Mouse (Mus musculus) limb, embryonic 10.5 days (tissue): ENCODE measurements around the gene Minpp1. TPM values are rescaled to one million over a fixed set of nuclear protein-coding genes. Genes with fewer than 3 reads are reported as not detected.

Experiments used
- DNase-seq: peaks from one replicate; pipeline ENCODE4 v3.0.0-alpha.2; 2017; ENCODE audit warnings: low spot score
- H3K27ac ChIP-seq: fragments of 300-500 bp; sonication (generic); 2 replicates; pipeline ENCODE4 v1.5.1; 2016; ENCODE audit warnings: mild to moderate bottlenecking
- H3K27me3 ChIP-seq: fragments of 300-500 bp; sonication (generic); 2 replicates; pipeline ENCODE4 v1.6.1; 2016; ENCODE audit warnings: low read depth, mild to moderate bottlenecking; ENCODE audit not compliant: poor library complexity, severe bottlenecking
- H3K36me3 ChIP-seq: fragments of 300-500 bp; sonication (generic); 2 replicates; pipeline ENCODE4 v1.6.1; 2016; ENCODE audit warnings: mild to moderate bottlenecking, moderate library complexity
- H3K4me1 ChIP-seq: fragments of 300-500 bp; sonication (generic); 2 replicates; pipeline ENCODE4 v1.6.1; 2016
- H3K4me3 ChIP-seq: fragments of 300-500 bp; sonication (generic); 2 replicates; pipeline ENCODE4 v1.5.1; 2016; ENCODE audit warnings: mild to moderate bottlenecking, moderate library complexity
- H3K9me3 ChIP-seq: fragments of 300-500 bp; sonication (generic); replicated peaks from 2 replicates; pipeline ENCODE4 v1.6.1; 2016; ENCODE audit warnings: mild to moderate bottlenecking
- WGBS: fragments of 180-500 bp; shearing (Covaris S2); methylation state at CpG from one replicate; pipeline ENCODE4 v1.1.7; 2016; 5-methylcytosine and 5-hydroxymethylcytosine counted together
- polyA plus RNA-seq: library from polyadenylated mRNA; unstranded; fragments of >200 nt; fragmentation: Nextera tagmentation; extraction: Ambion mirVana; gene quantifications from 2 replicates; pipeline ENCODE4 v1.2.1, GENCODE M21; 2016

The Minpp1 gene
- polyA plus RNA-seq, 1 experiment from 2014 or later = 76.4 TPM

- no peak for DNase-seq
- Histone ChIP-seq H3K9me3 (no peaks in the 10 kb centered on the region), H3K4me3 (no peak overlapping the region), H3K27ac (no peak overlapping the region), H3K27me3 (no peaks in the 10 kb centered on the region), H3K4me1 (peaks cover 26% of the 10 kb centered on the region), H3K36me3 (peaks cover 15% of the 10 kb centered on the region)
- WGBS = 89% methylated on average over 3 of the region's 3 CpGs
Observed at GRCm38 (mm10) chr19:32521446-32521845, 35.9 kb downstream of the Minpp1 start.

DNA sequence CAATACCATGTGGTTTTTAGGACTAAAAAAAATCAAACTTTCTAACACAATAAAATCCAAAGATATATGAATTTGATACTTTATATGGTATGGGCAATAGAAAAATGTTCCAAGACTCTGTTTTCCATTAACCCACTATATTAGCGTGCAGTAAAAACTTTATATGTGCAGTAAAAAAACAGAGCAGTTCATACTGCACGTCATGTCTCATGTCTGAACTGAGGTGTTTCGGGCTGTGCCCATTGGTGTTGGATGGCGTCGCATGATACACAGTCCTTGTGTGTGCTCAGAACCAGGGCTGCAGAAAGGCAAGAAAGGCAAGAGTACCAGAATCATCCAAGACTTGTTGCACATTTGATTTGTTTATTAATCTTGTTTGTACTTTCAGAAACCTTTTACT is 36.7 kb downstream of the Minpp1 start:
- Histone ChIP-seq H3K9me3 (no peaks in the 10 kb centered on the region), H3K36me3 (peaks cover 7% of the 10 kb centered on the region; the same call in 1 of the 2 replicates), H3K4me3 (no peak overlapping the region), H3K27ac (no peak overlapping the region), H3K4me1 (peaks cover 26% of the 10 kb centered on the region), H3K27me3 (no peaks in the 10 kb centered on the region)
- 95% methylated on average over 5 of the region's 5 CpGs for WGBS
- no peak for DNase-seq

- peaks cover 1% of the 10 kb centered on the region; the same call in 1 of the 2 replicates for H3K36me3 ChIP-seq
- no peaks in the 10 kb centered on the region for H3K9me3 ChIP-seq
- H3K4me3 ChIP-seq = no peak overlapping the region
- H3K27me3 ChIP-seq = no peaks in the 10 kb centered on the region
- no peak for DNase-seq
- H3K27ac ChIP-seq = no peak overlapping the region
- WGBS = 85% methylated on average over 8 of the region's 8 CpGs
- peaks cover 26% of the 10 kb centered on the region for H3K4me1 ChIP-seq
Observed at GRCm38 (mm10) chr19:32522753-32523307, 37.3 kb downstream of the Minpp1 start.

DNA sequence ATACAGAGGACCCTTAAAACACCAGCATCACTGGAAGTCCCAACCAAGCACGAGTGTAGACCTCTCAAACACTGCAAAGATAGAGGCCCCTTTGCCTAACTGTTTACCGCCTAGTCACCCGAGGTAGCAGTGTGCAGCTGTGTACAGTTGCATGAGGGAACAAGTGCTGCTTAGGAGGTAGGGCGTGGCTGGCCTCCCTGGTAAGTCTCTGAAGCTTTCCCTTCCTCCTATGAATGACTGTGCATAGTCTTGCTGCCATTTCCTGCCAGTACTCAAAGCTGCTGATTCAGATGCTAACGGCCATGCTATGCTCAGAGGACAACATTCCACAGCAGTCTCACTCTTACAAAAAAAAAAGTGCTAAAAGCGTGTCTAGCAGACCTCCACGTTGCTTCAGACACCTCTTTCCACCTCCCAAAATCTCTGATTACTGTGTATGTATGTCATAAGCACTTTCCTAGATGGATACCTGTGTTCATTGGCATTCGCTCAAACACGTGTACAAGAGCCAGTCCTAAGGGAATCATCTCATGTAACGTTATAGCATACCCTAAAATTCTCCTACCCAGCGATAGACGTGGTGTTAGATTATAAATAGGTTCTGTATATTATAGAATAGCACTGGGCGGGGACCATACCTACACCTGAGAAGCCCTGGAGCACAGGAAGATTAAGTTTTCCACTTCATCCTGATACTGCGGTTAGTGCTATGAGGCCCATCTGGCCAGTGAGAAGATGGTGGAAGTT is 38.4 kb downstream of the Minpp1 start:
- 74% methylated on average over 14 of the region's 14 CpGs for WGBS
- H3K27ac ChIP-seq = peak overlapping the region; percentile 47
- no peak for DNase-seq
- H3K4me3 ChIP-seq = no peak overlapping the region
- H3K27me3 ChIP-seq = no peaks in the 10 kb centered on the region
- peaks cover 26% of the 10 kb centered on the region for H3K4me1 ChIP-seq
- H3K36me3 ChIP-seq = no peaks in the 10 kb centered on the region
- H3K9me3 ChIP-seq = no peaks in the 10 kb centered on the region

GRCm38 (mm10) chr19:32524516-32524860 is 38.9 kb downstream of the Minpp1 start:
- Histone ChIP-seq H3K27ac (peak overlapping the region; percentile 47), H3K4me1 (peaks cover 26% of the 10 kb centered on the region), H3K27me3 (no peaks in the 10 kb centered on the region), H3K9me3 (no peaks in the 10 kb centered on the region), H3K36me3 (no peaks in the 10 kb centered on the region), H3K4me3 (no peak overlapping the region)
- peak; percentile 77 for DNase-seq
- WGBS = 45% methylated on average over 3 of the region's 3 CpGs

GRCm38 (mm10) chr19:32527139-32527538 is 41.6 kb downstream of the Minpp1 start:
- no peak overlapping the region for H3K4me3 ChIP-seq
- no peak for DNase-seq
- H3K27ac ChIP-seq = no peak overlapping the region
- H3K27me3 ChIP-seq = no peaks in the 10 kb centered on the region
- no peaks in the 10 kb centered on the region for H3K9me3 ChIP-seq
- H3K36me3 ChIP-seq = no peaks in the 10 kb centered on the region
- peaks cover 26% of the 10 kb centered on the region for H3K4me1 ChIP-seq
- 92% methylated on average over 5 of the region's 5 CpGs for WGBS

DNA sequence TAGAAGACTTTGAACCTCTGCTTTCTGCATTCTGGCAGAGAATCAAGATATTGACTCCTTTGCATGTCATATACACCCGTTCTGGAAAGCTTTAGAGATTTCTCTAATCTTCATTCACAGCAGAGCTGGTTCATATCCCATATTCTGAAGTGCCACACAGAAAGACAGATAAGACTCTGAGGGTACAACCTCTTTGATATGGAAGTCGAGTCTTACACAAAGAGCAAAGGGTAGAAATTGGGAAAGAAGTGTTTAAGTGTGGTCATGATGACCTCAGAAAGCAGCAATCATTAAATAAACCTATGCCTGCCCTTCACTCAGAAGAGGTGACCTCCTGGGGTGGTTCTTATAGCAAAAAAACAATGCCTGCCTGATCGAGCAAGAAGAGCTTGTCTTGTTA is 43.2 kb downstream of the Minpp1 start:
- Histone ChIP-seq H3K27me3 (no peaks in the 10 kb centered on the region), H3K4me1 (peaks cover 17% of the 10 kb centered on the region), H3K4me3 (no peak overlapping the region), H3K36me3 (no peaks in the 10 kb centered on the region), H3K27ac (no peak overlapping the region), H3K9me3 (no peaks in the 10 kb centered on the region)
- no peak for DNase-seq
- WGBS = 82% methylated on average over 3 of the region's 3 CpGs

GRCm38 (mm10) chr19:32529252-32529942 is 43.8 kb downstream of the Minpp1 start:
- H3K27ac ChIP-seq = no peak overlapping the region
- H3K4me3 ChIP-seq = no peak overlapping the region
- H3K27me3 ChIP-seq = no peaks in the 10 kb centered on the region
- no peak for DNase-seq
- no peaks in the 10 kb centered on the region for H3K36me3 ChIP-seq
- 92% methylated on average over 11 of the region's 11 CpGs for WGBS
- no peaks in the 10 kb centered on the region for H3K9me3 ChIP-seq
- H3K4me1 ChIP-seq = peaks cover 10% of the 10 kb centered on the region

DNA sequence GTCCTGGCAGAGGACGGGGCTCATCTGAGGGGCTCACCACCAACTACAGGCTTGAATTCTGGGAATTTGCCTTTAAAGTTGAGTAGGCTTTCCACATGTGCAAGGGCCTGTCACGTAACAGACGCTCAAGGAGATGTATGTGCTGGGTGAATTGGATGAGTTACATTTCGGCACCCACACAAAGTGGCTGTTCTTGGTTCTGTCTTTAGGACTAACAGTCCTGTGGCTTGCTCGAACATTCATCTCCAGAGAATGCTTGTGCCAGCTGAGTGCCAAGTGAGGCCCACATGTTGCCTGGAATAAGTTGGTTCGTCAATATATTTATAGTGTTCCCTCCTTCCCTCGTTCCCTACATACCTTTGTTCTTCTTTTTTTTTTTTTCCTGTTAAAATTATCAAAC is 44.7 kb downstream of the Minpp1 start:
- whole genome bisulfite sequencing = 86% methylated on average over 7 of the region's 7 CpGs
- Histone ChIP-seq H3K4me3 (no peak overlapping the region), H3K4me1 (0 out of 2 replicates have a peak, but pooled peaks cover under 1% of the 10 kb centered on the region), H3K9me3 (no peaks in the 10 kb centered on the region), H3K27me3 (no peaks in the 10 kb centered on the region), H3K36me3 (no peaks in the 10 kb centered on the region), H3K27ac (peak overlapping the region; percentile 34; the same call in 1 of the 2 replicates)
- no peak for DNase-seq

- H3K27me3 ChIP-seq = no peaks in the 10 kb centered on the region
- no peaks in the 10 kb centered on the region for H3K4me1 ChIP-seq
- no peak for DNase-seq
- H3K9me3 ChIP-seq = no peaks in the 10 kb centered on the region
- H3K27ac ChIP-seq = no peak overlapping the region
- 79% methylated on average over 3 of the region's 3 CpGs for WGBS
- H3K36me3 ChIP-seq = no peaks in the 10 kb centered on the region
- H3K4me3 ChIP-seq = no peak overlapping the region
Observed at GRCm38 (mm10) chr19:32532331-32532730, 46.8 kb downstream of the Minpp1 start.

- H3K9me3 ChIP-seq = no peaks in the 10 kb centered on the region
- no peak overlapping the region for H3K27ac ChIP-seq
- no peak overlapping the region for H3K4me3 ChIP-seq
- H3K27me3 ChIP-seq = no peaks in the 10 kb centered on the region
- no peaks in the 10 kb centered on the region for H3K4me1 ChIP-seq
- no peak for DNase-seq
- WGBS = 84% methylated on average over 7 of the region's 7 CpGs
- H3K36me3 ChIP-seq = no peaks in the 10 kb centered on the region
Observed at GRCm38 (mm10) chr19:32532737-32533505, 47.4 kb downstream of the Minpp1 start.

DNA sequence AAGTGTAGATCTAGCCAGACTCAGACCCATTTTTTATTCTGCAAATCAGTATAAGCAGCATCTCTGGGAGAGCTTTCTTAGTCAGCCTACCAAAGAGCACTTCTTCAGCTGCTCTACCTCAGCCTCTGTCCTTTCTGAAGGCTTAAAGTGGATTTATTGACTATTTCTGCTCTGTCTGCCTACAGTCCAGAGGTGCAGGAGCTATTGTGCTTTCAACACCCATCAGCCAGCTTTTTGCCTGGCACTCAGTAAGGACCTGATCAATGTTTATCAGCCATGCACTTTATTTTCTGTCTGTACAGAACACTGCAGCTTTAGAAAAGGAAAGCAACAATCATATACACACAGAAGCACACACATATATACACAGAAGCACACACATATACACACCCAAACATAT is 49.3 kb downstream of the Minpp1 start:
- Histone ChIP-seq H3K27me3 (no peaks in the 10 kb centered on the region), H3K36me3 (no peaks in the 10 kb centered on the region), H3K27ac (no peak overlapping the region), H3K4me3 (no peak overlapping the region), H3K9me3 (no peaks in the 10 kb centered on the region), H3K4me1 (no peaks in the 10 kb centered on the region)
- DNase-seq = no peak
